Mouse (Mus musculus): ENCODE results near the gene H1f0.

- TF ChIP-seq CTCF (IDR thresholded peaks at IDR 0.05; ENCODE audit: low read depth, low read length): no peak
- no peak for TF ChIP-seq POLR2A (IDR thresholded peaks at IDR 0.05; ENCODE audit: extremely low read depth, insufficient read depth, low read length)
These were observed 43.9 kb upstream of the H1f0 start for GRCm38 (mm10) chr15:78984286-78984778.
